Mouse (Mus musculus): ENCODE data around the gene Rer1. TPM values are rescaled to one million over a fixed set of nuclear protein-coding genes. Genes with fewer than 3 reads are reported as not detected.

The Rer1 gene
- polyA plus RNA-seq, 1 experiment from 2014 or later = 149 TPM

Other genes with a start within 250 kb of the Rer1 start
- 0.10 and 0.32 TPM in 2 replicates for gene Ttc34, start 248.9 kb downstream of the Rer1 start, polyA plus RNA-seq (2014; fragmentation: Nextera tagmentation; extraction: Ambion mirVana)
- not detected in 2 replicates for gene Mmel1, start 216.8 kb downstream of the Rer1 start, polyA plus RNA-seq (2014; fragmentation: Nextera tagmentation; extraction: Ambion mirVana)
- 37.4 and 41.9 TPM in 2 replicates for gene Fam213b, start 187.2 kb downstream of the Rer1 start, polyA plus RNA-seq (2014; fragmentation: Nextera tagmentation; extraction: Ambion mirVana)
- gene Tnfrsf14, start 157.8 kb downstream of the Rer1 start, polyA plus RNA-seq (2014; fragmentation: Nextera tagmentation; extraction: Ambion mirVana) = 0.77 and 1.3 TPM in 2 replicates
- 0.49 and 0.60 TPM in 2 replicates for gene Hes5, start 125.5 kb downstream of the Rer1 start, polyA plus RNA-seq (2014; fragmentation: Nextera tagmentation; extraction: Ambion mirVana)
- 50.0 and 51.4 TPM in 2 replicates for gene Pank4, start 122.3 kb downstream of the Rer1 start, polyA plus RNA-seq (2014; fragmentation: Nextera tagmentation; extraction: Ambion mirVana)
- gene Plch2, start 29.6 kb downstream of the Rer1 start, polyA plus RNA-seq (2014; fragmentation: Nextera tagmentation; extraction: Ambion mirVana) = 1.0 and 1.2 TPM in 2 replicates
- gene Pex10, start 19.4 kb downstream of the Rer1 start, polyA plus RNA-seq (2014; fragmentation: Nextera tagmentation; extraction: Ambion mirVana) = 6.5 and 8.5 TPM in 2 replicates
- gene Morn1, start 195 bp upstream of the Rer1 start, polyA plus RNA-seq (2014; fragmentation: Nextera tagmentation; extraction: Ambion mirVana) = 3.5 and 4.5 TPM in 2 replicates
- gene Ski, start 136.2 kb upstream of the Rer1 start, polyA plus RNA-seq (2014; fragmentation: Nextera tagmentation; extraction: Ambion mirVana) = 17.7 and 17.8 TPM in 2 replicates
- 103 and 104 TPM in 2 replicates for gene Faap20, start 163.4 kb upstream of the Rer1 start, polyA plus RNA-seq (2014; fragmentation: Nextera tagmentation; extraction: Ambion mirVana)